Mouse (Mus musculus) thymus, adult 2 months (tissue): ENCODE results near the gene Cap2. TPM values are rescaled to one million over a fixed set of nuclear protein-coding genes. Genes with fewer than 3 reads are reported as not detected.

Experiments used
- DNase-seq: peaks from one replicate; pipeline ENCODE4 v3.0.0; 2021
- H3K27ac ChIP-seq: fragments of 200-500 bp; 2 replicates; pipeline ENCODE4 v1.5.1; 2012; ENCODE audit warnings: low read length, control low read depth; ENCODE audit not compliant: control insufficient read depth, insufficient read depth
- H3K27me3 ChIP-seq: fragments of 200-500 bp; 2 replicates; pipeline ENCODE4 v1.6.1; 2012; ENCODE audit warnings: mild to moderate bottlenecking, low read length, moderate library complexity, mixed read lengths; ENCODE audit not compliant: control insufficient read depth, insufficient read depth
- H3K36me3 ChIP-seq: fragments of 200-500 bp; 2 replicates; pipeline ENCODE4 v1.6.1; 2012; ENCODE audit warnings: mild to moderate bottlenecking, low read length, moderate library complexity; ENCODE audit not compliant: control insufficient read depth, insufficient read depth
- H3K4me1 ChIP-seq: fragments of 200-500 bp; replicated peaks from 2 replicates; pipeline ENCODE4 v1.6.1; 2012; ENCODE audit warnings: low read length; ENCODE audit not compliant: control insufficient read depth, insufficient read depth
- H3K4me3 ChIP-seq: fragments of 200-500 bp; 2 replicates; pipeline ENCODE4 v1.5.1; 2012; ENCODE audit warnings: mild to moderate bottlenecking, low read length, control low read depth, moderate library complexity; ENCODE audit not compliant: control insufficient read depth, insufficient read depth
- CTCF ChIP-seq: fragments of 200-500 bp; IDR thresholded peaks from 2 replicates; pipeline ENCODE4 v1.5.1; 2012; ENCODE audit warnings: mild to moderate bottlenecking, control low read depth, low read length, moderate library complexity, borderline replicate concordance; ENCODE audit not compliant: control insufficient read depth, poor library complexity, insufficient read depth; ENCODE audit errors: extremely low read depth
- POLR2A ChIP-seq: fragments of 200-500 bp; IDR thresholded peaks from 2 replicates; pipeline ENCODE4 v1.6.1; 2012; ENCODE audit warnings: mild to moderate bottlenecking, low read length, control low read depth, moderate library complexity; ENCODE audit not compliant: control insufficient read depth, poor library complexity, insufficient read depth; ENCODE audit errors: extremely low read depth
- WGBS: fragments of 180-500 bp; shearing (Covaris S2); methylation state at CpG from one replicate; pipeline ENCODE4 v1.1.7; 2018; 5-methylcytosine and 5-hydroxymethylcytosine counted together
- polyA plus RNA-seq: library from polyadenylated mRNA; depleted of rRNA; stranded (reverse); fragments of >200 nt; gene quantifications from 2 replicates; pipeline ENCODE4 v1.2.3, GENCODE M21; 2012

Cap2 gene
- polyA plus RNA-seq, 1 experiment = 12.9 TPM

- no peak overlapping the region for H3K4me3 ChIP-seq
- 88% methylated on average over 5 of the region's 5 CpGs for WGBS
- TF ChIP-seq CTCF = no peak
- TF ChIP-seq POLR2A = no peak
- H3K27me3 ChIP-seq = no peaks in the 10 kb centered on the region
- no peak for DNase-seq
- no peaks in the 10 kb centered on the region for H3K4me1 ChIP-seq
- no peak overlapping the region for H3K27ac ChIP-seq
- H3K36me3 ChIP-seq = no peaks in the 10 kb centered on the region
Observed at GRCm38 (mm10) chr13:46523235-46523634, 21.6 kb downstream of the Cap2 start.

DNA sequence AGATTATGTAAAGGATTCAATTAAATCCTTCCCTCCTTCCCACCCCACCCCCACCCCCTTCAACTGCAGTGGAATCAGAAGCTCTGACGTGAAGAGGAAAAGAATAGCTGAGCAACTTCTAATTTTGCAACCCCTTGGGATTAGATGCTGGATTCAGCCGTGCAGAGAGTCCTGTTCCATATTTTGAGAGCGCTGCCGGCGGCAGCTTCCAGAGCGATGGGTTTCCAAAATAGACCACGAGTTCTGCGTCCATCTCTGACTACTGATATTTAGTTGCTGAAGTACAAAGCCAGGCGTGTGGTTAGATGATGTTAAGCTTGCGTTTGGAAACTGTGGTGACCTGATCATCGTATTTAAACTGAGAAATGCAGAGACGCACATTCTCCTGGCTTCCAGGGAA is 22.1 kb downstream of the Cap2 start:
- H3K27ac ChIP-seq = no peak overlapping the region
- H3K36me3 ChIP-seq = no peaks in the 10 kb centered on the region
- TF ChIP-seq POLR2A (no peak), CTCF (no peak)
- no peak for DNase-seq
- 92% methylated on average over 12 of the region's 12 CpGs for WGBS
- no peaks in the 10 kb centered on the region for H3K27me3 ChIP-seq
- H3K4me1 ChIP-seq = no peaks in the 10 kb centered on the region
- H3K4me3 ChIP-seq = no peak overlapping the region

DNA sequence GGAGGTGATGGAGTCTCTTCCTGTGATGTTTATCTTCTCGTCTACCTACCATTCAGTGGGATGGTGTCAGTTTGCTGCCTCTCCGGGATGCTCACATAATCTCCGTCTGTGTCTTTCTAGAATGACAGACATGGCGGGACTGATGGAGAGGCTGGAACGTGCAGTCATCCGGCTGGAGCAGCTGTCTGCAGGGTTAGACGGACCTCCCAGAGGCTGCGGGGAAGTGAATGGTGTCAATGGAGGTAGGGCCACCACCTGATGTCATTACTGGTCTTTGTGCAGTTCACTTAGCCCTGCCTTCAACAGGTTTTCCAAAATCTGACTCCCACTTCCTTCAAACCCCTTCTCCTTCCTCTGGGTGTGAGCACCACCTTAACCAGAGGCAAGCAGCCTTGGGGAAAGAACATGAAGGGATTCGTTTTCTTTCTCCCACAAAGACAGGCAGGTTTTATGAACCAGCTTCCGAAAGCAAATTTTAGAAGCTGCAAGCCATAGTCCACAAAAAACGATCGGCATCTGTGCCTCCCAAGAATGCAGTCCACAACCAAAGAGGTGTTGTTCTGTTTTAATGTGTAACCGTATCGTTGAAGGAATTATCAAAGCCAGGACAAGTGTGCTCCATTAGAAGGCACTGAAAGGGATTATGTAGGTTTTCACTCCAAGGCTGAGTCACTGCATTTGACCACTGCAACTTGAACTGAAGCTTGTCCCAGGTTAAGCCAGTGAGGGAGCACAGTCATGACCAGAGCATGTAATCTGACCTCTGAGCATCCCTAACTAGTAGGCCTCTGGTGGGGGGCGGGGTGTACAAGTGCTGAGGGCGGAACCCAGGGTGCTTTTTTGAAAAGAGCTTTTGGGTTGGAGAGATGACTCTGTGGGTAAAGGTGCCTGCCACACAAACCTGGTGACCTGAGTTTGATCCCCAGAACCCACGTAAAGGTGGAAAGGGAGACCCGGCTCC is 23.9 kb downstream of the Cap2 start:
- no peak overlapping the region for H3K27ac ChIP-seq

DNA sequence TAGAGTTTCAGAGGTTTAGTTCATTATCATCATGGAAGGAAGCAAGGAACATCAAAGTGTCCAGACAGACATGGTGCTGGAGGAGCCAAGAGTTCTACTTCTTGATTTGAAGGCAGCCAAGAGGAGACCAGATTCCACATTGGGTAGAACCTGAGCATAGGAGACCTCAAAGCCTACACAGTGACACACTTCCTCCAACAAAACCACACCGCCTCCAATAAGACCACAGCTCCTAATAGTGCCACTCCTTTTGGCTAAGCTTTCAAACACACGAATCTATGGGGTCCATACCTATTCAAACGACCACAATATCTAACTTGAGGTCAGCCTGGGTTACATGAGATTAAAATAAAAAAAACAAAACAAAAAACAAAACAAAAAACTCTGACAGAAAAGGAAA is 25.0 kb downstream of the Cap2 start:
- DNase-seq = no peak
- no peaks in the 10 kb centered on the region for H3K27me3 ChIP-seq
- WGBS = 4% methylated on average over 3 of the region's 3 CpGs
- no peaks in the 10 kb centered on the region for H3K36me3 ChIP-seq
- H3K4me3 ChIP-seq = no peak overlapping the region
- no peak for TF ChIP-seq POLR2A
- H3K27ac ChIP-seq = no peak overlapping the region
- no peaks in the 10 kb centered on the region for H3K4me1 ChIP-seq

More for the DNA sequence above, 23.9 kb downstream of the Cap2 start:
- Histone ChIP-seq H3K4me3 (no peak overlapping the region), H3K27me3 (no peaks in the 10 kb centered on the region), H3K4me1 (no peaks in the 10 kb centered on the region), H3K36me3 (no peaks in the 10 kb centered on the region)
- TF ChIP-seq CTCF (no peak), POLR2A (no peak)
- WGBS = 91% methylated on average over 18 of the region's 18 CpGs
- no peak for DNase-seq

DNA sequence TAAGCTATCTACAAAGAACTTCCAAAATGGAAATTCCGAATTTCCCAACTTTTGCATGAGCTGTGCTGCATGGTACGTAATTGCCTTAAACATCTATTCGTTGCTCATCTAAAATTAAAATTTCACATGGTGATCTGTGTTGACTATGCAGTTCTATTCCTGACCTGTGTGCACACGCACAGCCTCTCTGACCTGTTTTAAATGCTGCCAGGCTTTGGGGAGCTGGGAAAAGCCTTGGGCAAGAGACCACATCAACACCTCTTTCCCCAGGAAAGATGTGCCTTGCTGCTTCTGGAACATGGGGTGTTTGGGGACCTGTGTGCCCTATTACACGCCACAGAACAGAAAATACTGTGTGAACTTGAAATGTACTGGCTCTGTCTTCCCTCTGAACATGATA is 25.7 kb downstream of the Cap2 start:
- Histone ChIP-seq H3K27me3 (no peaks in the 10 kb centered on the region), H3K36me3 (no peaks in the 10 kb centered on the region), H3K4me1 (no peaks in the 10 kb centered on the region), H3K4me3 (no peak overlapping the region), H3K27ac (no peak overlapping the region)
- TF ChIP-seq POLR2A = no peak
- TF ChIP-seq CTCF = no peak
- 96% methylated on average over 5 of the region's 5 CpGs for WGBS
- DNase-seq = no peak

DNA sequence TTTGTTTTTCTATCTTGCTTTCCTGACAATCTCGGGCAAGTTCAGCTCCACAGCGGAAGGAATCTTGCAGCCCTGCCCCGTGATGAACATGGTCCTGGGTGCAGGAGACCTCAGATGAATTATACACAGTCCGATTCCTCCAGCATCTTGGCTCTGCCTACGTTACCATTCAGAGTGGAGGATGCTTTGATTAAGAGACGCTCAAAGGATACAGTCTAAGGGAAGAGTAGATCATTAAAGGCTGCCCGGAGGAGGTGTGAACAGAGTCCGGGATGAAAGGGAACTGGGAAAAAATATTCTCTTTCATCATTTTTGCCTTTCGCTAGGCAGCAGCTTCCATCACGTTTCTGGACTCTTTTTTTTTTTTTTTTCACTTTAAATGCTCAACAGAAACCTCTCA is 27.4 kb downstream of the Cap2 start:
- DNase-seq = no peak

GRCm38 (mm10) chr13:46530546-46530945 is 28.9 kb downstream of the Cap2 start:
- H3K36me3 ChIP-seq = no peaks in the 10 kb centered on the region
- TF ChIP-seq POLR2A = no peak
- TF ChIP-seq CTCF = no peak
- H3K27me3 ChIP-seq = no peaks in the 10 kb centered on the region
- no peak overlapping the region for H3K27ac ChIP-seq
- H3K4me3 ChIP-seq = no peak overlapping the region
- no peak for DNase-seq
- H3K4me1 ChIP-seq = peaks cover 5% of the 10 kb centered on the region; the same call in 1 of the 2 replicates
- 94% methylated on average over 8 of the region's 8 CpGs for WGBS

More for the DNA sequence above, 27.4 kb downstream of the Cap2 start:
- TF ChIP-seq CTCF = no peak
- TF ChIP-seq POLR2A = no peak
- Histone ChIP-seq H3K27me3 (no peaks in the 10 kb centered on the region), H3K27ac (no peak overlapping the region), H3K4me3 (no peak overlapping the region), H3K4me1 (peaks cover 2% of the 10 kb centered on the region; the same call in 1 of the 2 replicates), H3K36me3 (no peaks in the 10 kb centered on the region)
- WGBS = 91% methylated on average over 10 of the region's 10 CpGs
